Mouse (Mus musculus) mature B cell (primary cell): ENCODE data around the gene Aanat.

Experiments
- in situ Hi-C: fragments of 300-500 bp; cut with MboI; formaldehyde crosslinking; loops from 2 replicates; pipeline ENCODE4 v1.14.3; 2019

Gene Aanat

GRCm38 (mm10) chr11:116586310-116586709 lies at the start of gene Aanat:
TSS of gene Aanat (plus strand) at chr11:116586432.
- in situ Hi-C loops = no loop called here

GRCm38 (mm10) chr11:116536685-116537084 lies 49.5 kb upstream of the Aanat start:
- in situ Hi-C loops = no loop called here

- in situ Hi-C loops = no loop called here
Measured at GRCm38 (mm10) chr11:116537388-116537787, 48.8 kb upstream of the Aanat start.

GRCm38 (mm10) chr11:116538142-116538735 lies 48.0 kb upstream of the Aanat start:
- in situ Hi-C loops = no loop called here

GRCm38 (mm10) chr11:116541183-116541582 lies 45.0 kb upstream of the Aanat start:
- in situ Hi-C loops = no loop called here

GRCm38 (mm10) chr11:116543110-116543509 lies 43.1 kb upstream of the Aanat start:
- in situ Hi-C loops = no loop called here

GRCm38 (mm10) chr11:116547296-116548060 lies 38.8 kb upstream of the Aanat start:
- in situ Hi-C loops = no loop called here

- in situ Hi-C loops = no loop called here
Measured at GRCm38 (mm10) chr11:116548780-116549179, 37.5 kb upstream of the Aanat start.

GRCm38 (mm10) chr11:116549273-116550038 lies 36.8 kb upstream of the Aanat start:
- in situ Hi-C loops = no loop called here

- in situ Hi-C loops = no loop called here
Measured at GRCm38 (mm10) chr11:116550748-116551147, 35.5 kb upstream of the Aanat start.

- in situ Hi-C loops = no loop called here
Measured at GRCm38 (mm10) chr11:116552194-116552593, 34.0 kb upstream of the Aanat start.

GRCm38 (mm10) chr11:116554171-116554878 lies 31.9 kb upstream of the Aanat start:
- in situ Hi-C loops = no loop called here

GRCm38 (mm10) chr11:116555572-116555971 lies 30.7 kb upstream of the Aanat start:
- in situ Hi-C loops = no loop called here

GRCm38 (mm10) chr11:116556308-116556707 lies 29.9 kb upstream of the Aanat start:
- in situ Hi-C loops = no loop called here

GRCm38 (mm10) chr11:116565283-116566041 lies 20.8 kb upstream of the Aanat start:
- in situ Hi-C loops = no loop called here

GRCm38 (mm10) chr11:116567531-116567930 lies 18.7 kb upstream of the Aanat start:
- in situ Hi-C loops = no loop called here

GRCm38 (mm10) chr11:116570821-116571220 lies 15.4 kb upstream of the Aanat start:
- in situ Hi-C loops = no loop called here

- in situ Hi-C loops = no loop called here
Measured at GRCm38 (mm10) chr11:116571767-116572679, 14.2 kb upstream of the Aanat start.

GRCm38 (mm10) chr11:116572756-116573543 lies 13.3 kb upstream of the Aanat start:
- in situ Hi-C loops = no loop called here
